Mouse (Mus musculus) embryonic facial prominence, embryonic 12.5 days (tissue): Measurements from ENCODE around the gene Ucp2. TPM values are rescaled to one million over a fixed set of nuclear protein-coding genes. Genes with fewer than 3 reads are reported as not detected.

Experiments used
- ATAC-seq: fragments of 200-750 bp; cut with Nextera tagmentation; 2 replicates; pipeline ENCODE4 v1.8.0; 2017; ENCODE audit not compliant: insufficient number of reproducible peaks, insufficient read depth, low FRiP score, low TSS enrichment
- H3K27ac ChIP-seq: fragments of 300-500 bp; sonication (generic); 2 replicates; pipeline ENCODE4 v1.5.1; 2016; ENCODE audit warnings: mild to moderate bottlenecking
- H3K27me3 ChIP-seq: fragments of 300-500 bp; sonication (generic); 2 replicates; pipeline ENCODE4 v1.6.1; 2016; ENCODE audit warnings: mild to moderate bottlenecking, moderate library complexity
- H3K36me3 ChIP-seq: fragments of 300-500 bp; sonication (generic); 2 replicates; pipeline ENCODE4 v1.6.1; 2016; ENCODE audit warnings: mild to moderate bottlenecking
- H3K4me1 ChIP-seq: fragments of 300-500 bp; sonication (generic); 2 replicates; pipeline ENCODE4 v1.6.1; 2016
- H3K4me2 ChIP-seq: fragments of 300-500 bp; sonication (generic); replicated peaks from 2 replicates; pipeline ENCODE4 v1.6.1; 2016; ENCODE audit warnings: mild to moderate bottlenecking, moderate library complexity
- H3K4me3 ChIP-seq: fragments of 300-500 bp; sonication (generic); 2 replicates; pipeline ENCODE4 v1.5.1; 2016; ENCODE audit warnings: mild to moderate bottlenecking
- H3K9ac ChIP-seq: fragments of 300-500 bp; sonication (generic); 2 replicates; pipeline ENCODE4 v1.6.1; 2016; ENCODE audit warnings: mild to moderate bottlenecking, moderate library complexity
- H3K9me3 ChIP-seq: fragments of 300-500 bp; sonication (generic); 2 replicates; pipeline ENCODE4 v1.6.1; 2016; ENCODE audit warnings: mild to moderate bottlenecking, moderate library complexity
- WGBS: fragments of 180-500 bp; shearing (Covaris S2); methylation state at CpG from one replicate; pipeline ENCODE4 v1.1.7; 2016; 5-methylcytosine and 5-hydroxymethylcytosine counted together
- polyA plus RNA-seq: library from polyadenylated mRNA; unstranded; fragments of >200 nt; fragmentation: Nextera tagmentation; extraction: Ambion mirVana; gene quantifications from 2 replicates; pipeline ENCODE4 v1.2.1, GENCODE M21; 2016

The Ucp2 gene
- polyA plus RNA-seq, 1 experiment from 2014 or later = 164 TPM

- 78% methylated on average over 4 of the region's 4 CpGs for WGBS
- Histone ChIP-seq H3K27me3 (no peaks in the 10 kb centered on the region), H3K9ac (no peak overlapping the region), H3K9me3 (no peaks in the 10 kb centered on the region), H3K36me3 (no peaks in the 10 kb centered on the region), H3K4me1 (no peaks in the 10 kb centered on the region), H3K27ac (no peak overlapping the region), H3K4me3 (no peak overlapping the region), H3K4me2 (no peak overlapping the region)
- ATAC-seq = no peak
These were observed 13.4 kb downstream of the Ucp2 start for GRCm38 (mm10) chr7:100506494-100506893.

GRCm38 (mm10) chr7:100508670-100509069 is 15.5 kb downstream of the Ucp2 start:
- no peak overlapping the region for H3K4me3 ChIP-seq
- no peaks in the 10 kb centered on the region for H3K9me3 ChIP-seq
- H3K4me1 ChIP-seq = no peaks in the 10 kb centered on the region
- no peak overlapping the region for H3K27ac ChIP-seq
- H3K36me3 ChIP-seq = no peaks in the 10 kb centered on the region
- 74% methylated on average over 3 of the region's 3 CpGs for WGBS
- ATAC-seq = no peak
- H3K4me2 ChIP-seq = no peak overlapping the region
- no peak overlapping the region for H3K9ac ChIP-seq
- H3K27me3 ChIP-seq = no peaks in the 10 kb centered on the region

GRCm38 (mm10) chr7:100511602-100512001 is 18.5 kb downstream of the Ucp2 start:
- Histone ChIP-seq H3K4me3 (no peak overlapping the region), H3K9ac (no peak overlapping the region), H3K4me1 (no peaks in the 10 kb centered on the region), H3K27me3 (peaks cover 5% of the 10 kb centered on the region; the same call in 1 of the 2 replicates), H3K27ac (no peak overlapping the region), H3K9me3 (no peaks in the 10 kb centered on the region), H3K36me3 (no peaks in the 10 kb centered on the region), H3K4me2 (no peak overlapping the region)
- no peak for ATAC-seq
- 77% methylated on average over 8 of the region's 8 CpGs for WGBS

GRCm38 (mm10) chr7:100514573-100514972 is 21.4 kb downstream of the Ucp2 start, which contains the start of gene Dnajb13:
TSS of gene Dnajb13 (minus strand) at chr7:100514960.
- 53% methylated on average over 11 of the region's 11 CpGs for WGBS
- H3K4me3 ChIP-seq = no peak within 1 kb of the TSS
- no peak within 1 kb of the TSS for H3K9ac ChIP-seq
- H3K27ac ChIP-seq = no peak within 1 kb of the TSS
- H3K36me3 ChIP-seq = no peaks in the 10 kb centered on the region
- no peak for ATAC-seq
- H3K9me3 ChIP-seq = no peaks in the 10 kb centered on the region
- H3K4me1 ChIP-seq = no peaks in the 10 kb centered on the region
- peaks cover 5% of the 10 kb centered on the region; the same call in 1 of the 2 replicates for H3K27me3 ChIP-seq
- no peak within 1 kb of the TSS for H3K4me2 ChIP-seq

GRCm38 (mm10) chr7:100520204-100520603 is 27.1 kb downstream of the Ucp2 start:
- Histone ChIP-seq H3K9me3 (no peaks in the 10 kb centered on the region), H3K36me3 (no peaks in the 10 kb centered on the region), H3K27me3 (no peaks in the 10 kb centered on the region), H3K4me1 (no peaks in the 10 kb centered on the region), H3K4me2 (no peak overlapping the region), H3K4me3 (no peak overlapping the region), H3K27ac (no peak overlapping the region), H3K9ac (no peak overlapping the region)
- 66% methylated on average over 7 of the region's 7 CpGs for WGBS
- ATAC-seq = no peak

GRCm38 (mm10) chr7:100520663-100521285 is 27.6 kb downstream of the Ucp2 start:
- Histone ChIP-seq H3K4me2 (no peak overlapping the region), H3K4me3 (no peak overlapping the region), H3K36me3 (no peaks in the 10 kb centered on the region), H3K4me1 (no peaks in the 10 kb centered on the region), H3K9me3 (no peaks in the 10 kb centered on the region), H3K9ac (no peak overlapping the region), H3K27me3 (no peaks in the 10 kb centered on the region), H3K27ac (no peak overlapping the region)
- ATAC-seq = peak; percentile 64; the same call in 1 of the 2 replicates
- WGBS = 21% methylated on average over 10 of the region's 10 CpGs

- H3K9me3 ChIP-seq = no peaks in the 10 kb centered on the region
- H3K9ac ChIP-seq = no peak overlapping the region
- no peaks in the 10 kb centered on the region for H3K36me3 ChIP-seq
- no peak overlapping the region for H3K27ac ChIP-seq
- ATAC-seq = no peak
- 80% methylated on average over 3 of the region's 3 CpGs for WGBS
- no peak overlapping the region for H3K4me3 ChIP-seq
- no peaks in the 10 kb centered on the region for H3K27me3 ChIP-seq
- no peak overlapping the region for H3K4me2 ChIP-seq
- no peaks in the 10 kb centered on the region for H3K4me1 ChIP-seq
These were observed 29.1 kb downstream of the Ucp2 start for GRCm38 (mm10) chr7:100522222-100522621.

GRCm38 (mm10) chr7:100524669-100525068 is 31.5 kb downstream of the Ucp2 start:
- WGBS = 65% methylated on average over 8 of the region's 8 CpGs
- H3K9me3 ChIP-seq = no peaks in the 10 kb centered on the region
- ATAC-seq = no peak
- no peaks in the 10 kb centered on the region for H3K27me3 ChIP-seq
- H3K4me2 ChIP-seq = no peak overlapping the region
- no peak overlapping the region for H3K9ac ChIP-seq
- H3K4me3 ChIP-seq = no peak overlapping the region
- no peak overlapping the region for H3K27ac ChIP-seq
- no peaks in the 10 kb centered on the region for H3K4me1 ChIP-seq
- H3K36me3 ChIP-seq = no peaks in the 10 kb centered on the region

GRCm38 (mm10) chr7:100530766-100531165 is 37.6 kb downstream of the Ucp2 start:
- no peak overlapping the region for H3K4me3 ChIP-seq
- H3K9me3 ChIP-seq = no peaks in the 10 kb centered on the region
- no peak overlapping the region for H3K9ac ChIP-seq
- H3K27ac ChIP-seq = no peak overlapping the region
- WGBS = 92% methylated on average over 5 of the region's 5 CpGs
- no peaks in the 10 kb centered on the region for H3K4me1 ChIP-seq
- H3K36me3 ChIP-seq = no peaks in the 10 kb centered on the region
- no peak for ATAC-seq
- H3K27me3 ChIP-seq = no peaks in the 10 kb centered on the region
- no peak overlapping the region for H3K4me2 ChIP-seq

- Histone ChIP-seq H3K9ac (no peak overlapping the region), H3K4me2 (no peak overlapping the region), H3K27ac (no peak overlapping the region), H3K9me3 (no peaks in the 10 kb centered on the region), H3K36me3 (no peaks in the 10 kb centered on the region), H3K27me3 (no peaks in the 10 kb centered on the region), H3K4me1 (peaks cover 3% of the 10 kb centered on the region), H3K4me3 (no peak overlapping the region)
- 74% methylated on average over 2 of the region's 2 CpGs for WGBS
- ATAC-seq = no peak
These were observed 40.4 kb downstream of the Ucp2 start for GRCm38 (mm10) chr7:100533503-100533902.

GRCm38 (mm10) chr7:100534216-100534615 is 41.1 kb downstream of the Ucp2 start:
- 85% methylated on average over 3 of the region's 3 CpGs for WGBS
- peaks cover 3% of the 10 kb centered on the region for H3K4me1 ChIP-seq
- H3K27ac ChIP-seq = no peak overlapping the region
- no peak overlapping the region for H3K9ac ChIP-seq
- peaks cover 6% of the 10 kb centered on the region; the same call in 1 of the 2 replicates for H3K36me3 ChIP-seq
- H3K9me3 ChIP-seq = no peaks in the 10 kb centered on the region
- H3K4me2 ChIP-seq = no peak overlapping the region
- no peak for ATAC-seq
- H3K27me3 ChIP-seq = no peaks in the 10 kb centered on the region
- no peak overlapping the region for H3K4me3 ChIP-seq

- peaks cover 3% of the 10 kb centered on the region for H3K4me1 ChIP-seq
- H3K9me3 ChIP-seq = no peaks in the 10 kb centered on the region
- H3K36me3 ChIP-seq = peaks cover 16% of the 10 kb centered on the region
- no peaks in the 10 kb centered on the region for H3K27me3 ChIP-seq
- H3K27ac ChIP-seq = no peak overlapping the region
- H3K4me3 ChIP-seq = peak overlapping the region; percentile 70; the same call in 1 of the 2 replicates
- WGBS = 87% methylated on average over 2 of the region's 2 CpGs
- ATAC-seq = no peak
- no peak overlapping the region for H3K9ac ChIP-seq
- peak overlapping the region; percentile 52 for H3K4me2 ChIP-seq
These were observed 42.7 kb downstream of the Ucp2 start for GRCm38 (mm10) chr7:100535831-100536230.
